Mouse (Mus musculus): ENCODE data around the gene Cd3d. TPM values are rescaled to one million over a fixed set of nuclear protein-coding genes. Genes with fewer than 3 reads are reported as not detected.

Cd3d gene
- polyA plus RNA-seq, 1 experiment from 2014 or later: not detected

GRCm38 (mm10) chr9:44999171-44999570 is 17.6 kb downstream of the Cd3d start:
- no peaks in the 10 kb centered on the region for H3K27me3 ChIP-seq (ENCODE audit: poor library complexity, severe bottlenecking)
- H3K4me1 ChIP-seq: no peaks in the 10 kb centered on the region
- no peak overlapping the region for H3K27ac ChIP-seq
- no peaks in the 10 kb centered on the region for H3K36me3 ChIP-seq (replicated peaks)
- 60% methylated on average over 6 of the region's 6 CpGs for WGBS
- no peaks in the 10 kb centered on the region; the same call in 1 of the 2 replicates for H3K9me3 ChIP-seq
- no peak for DNase-seq (ENCODE audit: extremely low spot score, low spot score)
- H3K4me3 ChIP-seq: no peak overlapping the region

DNA sequence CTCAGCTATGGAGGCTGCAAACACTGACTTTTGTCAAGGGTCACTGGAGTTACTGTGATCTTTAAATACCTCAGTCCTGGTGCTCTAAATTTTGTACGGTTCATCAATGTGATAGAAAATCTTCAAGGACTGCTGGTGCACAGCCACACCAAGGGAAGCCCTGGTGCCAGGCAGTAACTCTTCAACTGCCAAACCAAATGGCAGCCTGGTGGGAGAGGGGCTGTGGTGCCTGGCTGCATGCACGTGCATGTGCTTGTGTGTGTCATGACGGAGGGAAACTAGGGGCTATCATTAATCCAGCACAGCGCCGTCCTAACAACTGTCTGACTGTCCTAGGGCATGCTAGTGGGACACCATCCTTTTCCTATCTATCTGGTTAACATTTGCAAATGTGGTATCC is 18.2 kb downstream of the Cd3d start:
- no peak overlapping the region for H3K27ac ChIP-seq
- no peaks in the 10 kb centered on the region for H3K36me3 ChIP-seq (replicated peaks)
- no peaks in the 10 kb centered on the region for H3K27me3 ChIP-seq (ENCODE audit: poor library complexity, severe bottlenecking)
- DNase-seq (ENCODE audit: extremely low spot score, low spot score): no peak
- no peak overlapping the region for H3K4me3 ChIP-seq
- no peaks in the 10 kb centered on the region; the same call in 1 of the 2 replicates for H3K9me3 ChIP-seq
- H3K4me1 ChIP-seq: no peaks in the 10 kb centered on the region
- WGBS: 82% methylated on average over 5 of the region's 5 CpGs

- WGBS: 70% methylated on average over 3 of the region's 3 CpGs
- Histone ChIP-seq H3K27me3 (ENCODE audit: poor library complexity, severe bottlenecking) (no peaks in the 10 kb centered on the region), H3K36me3 (replicated peaks) (no peaks in the 10 kb centered on the region), H3K9me3 (no peaks in the 10 kb centered on the region; the same call in 1 of the 2 replicates), H3K27ac (no peak overlapping the region), H3K4me3 (no peak overlapping the region), H3K4me1 (no peaks in the 10 kb centered on the region)
- no peak for DNase-seq (ENCODE audit: extremely low spot score, low spot score)
Observed at GRCm38 (mm10) chr9:45000249-45000648, 18.7 kb downstream of the Cd3d start.

DNA sequence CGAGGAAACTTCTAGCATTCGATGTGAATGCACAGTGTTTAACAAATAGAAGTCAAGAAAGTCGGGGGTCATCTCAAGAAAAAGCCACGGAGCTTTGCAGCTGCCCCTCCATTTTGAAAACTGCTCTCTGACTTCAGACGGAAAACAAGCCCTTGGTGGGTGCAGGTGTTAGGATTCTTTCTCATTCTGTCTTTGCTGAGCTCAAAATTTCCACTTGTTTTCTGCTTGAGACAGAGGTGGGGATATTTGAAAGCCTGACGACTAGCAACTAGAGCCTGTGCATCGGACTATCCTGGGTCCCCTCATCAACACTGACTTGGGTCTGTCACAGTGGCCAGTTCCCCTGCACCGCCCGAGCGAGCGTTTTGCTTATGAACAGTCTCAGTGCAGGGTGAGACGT is 25.8 kb downstream of the Cd3d start:
- 82% methylated on average over 12 of the region's 12 CpGs for WGBS
- Histone ChIP-seq H3K36me3 (replicated peaks) (no peaks in the 10 kb centered on the region), H3K27me3 (ENCODE audit: poor library complexity, severe bottlenecking) (peaks cover 4% of the 10 kb centered on the region; the same call in 1 of the 2 replicates), H3K9me3 (no peaks in the 10 kb centered on the region), H3K4me3 (no peak overlapping the region), H3K4me1 (no peaks in the 10 kb centered on the region), H3K27ac (no peak overlapping the region)
- DNase-seq (ENCODE audit: extremely low spot score, low spot score): no peak

DNA sequence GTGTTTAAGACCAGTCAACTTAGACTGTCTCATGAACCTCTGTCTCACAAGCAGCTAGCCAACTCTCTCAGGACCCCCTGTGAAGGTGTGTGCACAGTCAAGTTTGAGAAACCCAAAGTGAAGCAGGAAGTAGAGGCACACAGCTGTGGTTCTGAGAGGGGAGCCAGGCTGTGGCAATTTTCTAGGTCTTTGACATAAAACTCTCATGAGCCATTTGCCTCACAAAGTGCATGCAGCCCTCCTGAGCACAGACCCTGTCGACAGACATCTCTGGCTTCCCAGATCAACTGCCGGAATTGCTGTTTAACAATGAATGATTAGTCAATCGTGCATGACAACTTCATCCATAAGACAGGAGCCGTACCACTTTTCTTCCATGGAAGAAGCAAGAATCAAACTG is 26.8 kb downstream of the Cd3d start:
- no peak overlapping the region for H3K27ac ChIP-seq
- H3K36me3 ChIP-seq (replicated peaks): no peaks in the 10 kb centered on the region
- H3K9me3 ChIP-seq: no peaks in the 10 kb centered on the region
- 84% methylated on average over 4 of the region's 4 CpGs for WGBS
- no peaks in the 10 kb centered on the region for H3K4me1 ChIP-seq
- H3K4me3 ChIP-seq: no peak overlapping the region
- H3K27me3 ChIP-seq (ENCODE audit: poor library complexity, severe bottlenecking): peaks cover 4% of the 10 kb centered on the region; the same call in 1 of the 2 replicates
- no peak for DNase-seq (ENCODE audit: extremely low spot score, low spot score)

GRCm38 (mm10) chr9:45009180-45010078 is 27.8 kb downstream of the Cd3d start, which contains the start of gene Cd3e:
Gene Cd3e, minus strand, starts transcription at chr9:45009627.
- H3K4me1 ChIP-seq: no peaks in the 10 kb centered on the region
- H3K27ac ChIP-seq: no peak within 1 kb of the TSS
- no peak for DNase-seq (ENCODE audit: extremely low spot score, low spot score)
- WGBS: 88% methylated on average over 19 of the region's 19 CpGs
- H3K36me3 ChIP-seq (replicated peaks): no peaks in the 10 kb centered on the region
- no peak within 1 kb of the TSS for H3K4me3 ChIP-seq
- no peaks in the 10 kb centered on the region for H3K9me3 ChIP-seq
- H3K27me3 ChIP-seq (ENCODE audit: poor library complexity, severe bottlenecking): peaks cover 4% of the 10 kb centered on the region; the same call in 1 of the 2 replicates

DNA sequence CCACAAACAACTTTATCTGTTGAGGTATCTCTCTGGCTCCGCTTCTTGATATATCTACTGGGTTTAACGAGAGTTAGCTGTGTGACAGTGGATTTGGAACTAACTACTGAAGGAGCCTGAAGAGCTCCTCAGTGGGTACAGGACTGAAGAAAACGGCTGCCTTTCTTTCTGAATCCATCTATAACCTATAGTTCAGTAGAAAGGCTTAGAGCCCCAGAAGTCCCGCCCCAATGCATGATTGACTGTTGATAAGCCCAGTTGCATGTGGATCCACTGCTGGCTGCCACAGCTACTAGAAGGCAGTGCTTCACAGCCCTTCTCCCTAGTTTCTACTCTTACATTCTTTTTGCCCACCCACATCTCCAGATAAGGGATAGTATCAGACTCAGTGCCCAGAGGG is 28.9 kb downstream of the Cd3d start:
- no peak for DNase-seq (ENCODE audit: extremely low spot score, low spot score)
- Histone ChIP-seq H3K4me1 (no peaks in the 10 kb centered on the region), H3K9me3 (no peaks in the 10 kb centered on the region), H3K4me3 (no peak overlapping the region), H3K27ac (no peak overlapping the region), H3K27me3 (ENCODE audit: poor library complexity, severe bottlenecking) (peaks cover 4% of the 10 kb centered on the region; the same call in 1 of the 2 replicates), H3K36me3 (replicated peaks) (no peaks in the 10 kb centered on the region)
- WGBS: 84% methylated on average over 4 of the region's 4 CpGs

GRCm38 (mm10) chr9:45011291-45011690 is 29.7 kb downstream of the Cd3d start:
- no peaks in the 10 kb centered on the region for H3K9me3 ChIP-seq
- no peak overlapping the region for H3K27ac ChIP-seq
- 47% methylated on average over 6 of the region's 6 CpGs for WGBS
- no peak for DNase-seq (ENCODE audit: extremely low spot score, low spot score)
- peaks cover 4% of the 10 kb centered on the region; the same call in 1 of the 2 replicates for H3K27me3 ChIP-seq (ENCODE audit: poor library complexity, severe bottlenecking)
- no peaks in the 10 kb centered on the region for H3K4me1 ChIP-seq
- H3K4me3 ChIP-seq: no peak overlapping the region
- H3K36me3 ChIP-seq (replicated peaks): no peaks in the 10 kb centered on the region

- H3K4me3 ChIP-seq: no peak overlapping the region
- DNase-seq (ENCODE audit: extremely low spot score, low spot score): no peak
- H3K9me3 ChIP-seq: no peaks in the 10 kb centered on the region
- H3K4me1 ChIP-seq: no peaks in the 10 kb centered on the region
- 46% methylated on average over 2 of the region's 2 CpGs for WGBS
- H3K27ac ChIP-seq: no peak overlapping the region
- no peaks in the 10 kb centered on the region for H3K27me3 ChIP-seq (ENCODE audit: poor library complexity, severe bottlenecking)
- H3K36me3 ChIP-seq (replicated peaks): no peaks in the 10 kb centered on the region
Observed at GRCm38 (mm10) chr9:45014879-45015278, 33.3 kb downstream of the Cd3d start.

DNA sequence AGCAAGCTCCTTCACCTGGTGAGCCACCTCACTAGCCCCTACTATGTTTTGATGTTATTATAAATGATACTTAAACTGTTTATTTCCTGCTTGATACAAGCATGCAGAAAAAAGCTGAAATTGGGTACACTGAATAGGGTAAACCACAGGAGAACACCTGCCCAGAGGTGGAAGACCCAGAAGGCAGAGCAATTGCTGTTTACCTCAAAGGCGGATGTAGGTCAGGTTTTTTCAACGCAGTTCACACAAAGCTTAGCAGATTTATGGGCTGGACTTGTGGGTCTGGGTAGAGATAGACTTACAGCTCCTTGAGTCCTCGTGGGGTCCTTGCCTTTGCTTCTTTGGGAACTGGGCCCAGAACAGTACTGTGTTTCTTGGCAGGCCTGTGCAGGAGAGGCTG is 34.3 kb downstream of the Cd3d start:
- Histone ChIP-seq H3K27me3 (ENCODE audit: poor library complexity, severe bottlenecking) (no peaks in the 10 kb centered on the region), H3K36me3 (replicated peaks) (no peaks in the 10 kb centered on the region), H3K4me1 (no peaks in the 10 kb centered on the region), H3K4me3 (no peak overlapping the region), H3K9me3 (no peaks in the 10 kb centered on the region), H3K27ac (no peak overlapping the region)
- no peak for DNase-seq (ENCODE audit: extremely low spot score, low spot score)
- WGBS: 66% methylated on average over 3 of the region's 3 CpGs

DNA sequence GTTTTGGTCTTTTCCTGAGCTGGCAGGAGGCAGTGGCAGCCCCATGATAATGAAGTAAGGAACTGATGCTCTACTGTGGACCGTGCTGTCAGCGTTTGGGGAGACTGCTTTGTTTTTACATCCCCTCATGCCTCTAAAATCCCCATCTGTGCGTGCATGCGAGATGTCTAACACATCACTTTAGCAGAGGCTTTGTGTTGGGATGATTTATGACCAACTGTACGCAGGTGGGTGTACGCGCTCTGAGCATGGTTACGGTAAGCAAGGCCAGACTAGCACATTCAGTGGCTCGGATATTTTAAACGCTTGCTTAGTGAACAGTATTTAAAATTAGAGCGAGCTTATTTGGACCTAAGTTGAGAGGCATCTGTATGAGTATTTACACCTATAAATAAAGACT is 36.4 kb downstream of the Cd3d start:
- 91% methylated on average over 11 of the region's 11 CpGs for WGBS
- H3K4me1 ChIP-seq: no peaks in the 10 kb centered on the region

DNA sequence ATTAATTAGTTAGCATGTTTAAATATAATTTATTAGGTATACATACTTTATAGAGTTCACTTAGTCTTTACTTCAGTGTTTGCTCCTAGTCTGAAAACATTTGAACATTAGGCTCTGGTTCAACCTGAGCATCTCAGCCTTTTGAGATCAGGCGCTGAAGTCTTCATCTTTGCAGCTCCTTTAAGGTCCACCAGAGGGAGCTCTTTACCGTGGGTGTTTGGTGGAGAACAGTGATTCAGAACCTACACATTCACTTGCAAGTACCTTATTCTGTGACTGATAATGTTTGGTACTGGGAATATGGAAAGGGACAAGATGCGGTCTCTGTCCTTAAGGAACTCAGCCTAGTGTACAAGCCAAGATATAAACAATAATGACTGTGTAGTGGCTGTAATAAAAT is 41.2 kb downstream of the Cd3d start:
- no peak overlapping the region for H3K4me3 ChIP-seq
- H3K36me3 ChIP-seq (replicated peaks): no peaks in the 10 kb centered on the region
- WGBS: 7% methylated on average over 3 of the region's 3 CpGs
- no peaks in the 10 kb centered on the region for H3K4me1 ChIP-seq
- H3K9me3 ChIP-seq: no peaks in the 10 kb centered on the region
- H3K27ac ChIP-seq: no peak overlapping the region
- DNase-seq (ENCODE audit: extremely low spot score, low spot score): peak; percentile 46
- 0 out of 2 replicates have a peak, but pooled peaks cover 5% of the 10 kb centered on the region for H3K27me3 ChIP-seq (ENCODE audit: poor library complexity, severe bottlenecking)

More for the DNA sequence above, 36.4 kb downstream of the Cd3d start:
- no peak overlapping the region for H3K27ac ChIP-seq
- H3K36me3 ChIP-seq (replicated peaks): no peaks in the 10 kb centered on the region
- H3K4me3 ChIP-seq: no peak overlapping the region
- no peak for DNase-seq (ENCODE audit: extremely low spot score, low spot score)
- H3K9me3 ChIP-seq: no peaks in the 10 kb centered on the region
- no peaks in the 10 kb centered on the region for H3K27me3 ChIP-seq (ENCODE audit: poor library complexity, severe bottlenecking)

DNA sequence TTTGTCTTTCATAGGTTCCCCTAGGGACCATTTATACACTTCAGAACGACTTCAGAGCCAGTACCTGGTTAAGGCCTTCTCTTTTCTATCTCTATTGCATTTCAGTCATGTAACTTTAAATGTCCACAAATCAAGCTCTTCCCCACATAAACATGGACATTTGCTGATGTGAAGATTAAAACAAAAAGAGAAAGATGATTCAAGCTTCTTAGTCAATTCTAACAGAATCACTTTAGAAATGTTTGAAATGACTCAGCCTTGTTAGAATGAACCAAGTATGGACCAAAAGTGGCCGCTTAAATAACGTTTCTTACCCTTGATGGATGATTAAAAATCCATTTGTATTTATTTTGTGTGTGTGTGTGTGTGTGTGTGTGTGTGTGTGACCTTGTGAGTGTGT is 42.1 kb downstream of the Cd3d start:
- no peaks in the 10 kb centered on the region for H3K9me3 ChIP-seq
- 0 out of 2 replicates have a peak, but pooled peaks cover 5% of the 10 kb centered on the region for H3K27me3 ChIP-seq (ENCODE audit: poor library complexity, severe bottlenecking)
- WGBS: 65% methylated on average over 3 of the region's 3 CpGs
- no peaks in the 10 kb centered on the region for H3K4me1 ChIP-seq
- no peak overlapping the region for H3K27ac ChIP-seq
- no peak for DNase-seq (ENCODE audit: extremely low spot score, low spot score)
- no peak overlapping the region for H3K4me3 ChIP-seq
- no peaks in the 10 kb centered on the region for H3K36me3 ChIP-seq (replicated peaks)
